Mouse (Mus musculus): ENCODE measurements around the gene Zfp688. TPM values are rescaled to one million over a fixed set of nuclear protein-coding genes. Genes with fewer than 3 reads are reported as not detected.

Gene Zfp688
- total RNA-seq (2023): 10 to 100 TPM; 14.8 to 15.7 TPM

GRCm38 (mm10) chr7:127421388-127422191 is at the start of gene Zfp688:
Gene Zfp688, minus strand, starts transcription at chr7:127422068.

GRCm38 (mm10) chr7:127459311-127459710 is 37.4 kb upstream of the Zfp688 start, which contains the start of gene Prr14:
Gene Prr14, plus strand, starts transcription at chr7:127459611.

GRCm38 (mm10) chr7:127448521-127449300 is 26.8 kb upstream of the Zfp688 start, which contains the start of gene Zfp689:
Gene Zfp689, minus strand, starts transcription at chr7:127449158.

GRCm38 (mm10) chr7:127406002-127406987 is 15.6 kb downstream of the Zfp688 start, which contains the start of gene Zfp764:
Gene Zfp764, minus strand, starts transcription at chr7:127406822.

GRCm38 (mm10) chr7:127393157-127393943 is 28.5 kb downstream of the Zfp688 start, which contains the start of gene E430018J23Rik:
Gene E430018J23Rik, minus strand, starts transcription at chr7:127393629.

DNA sequence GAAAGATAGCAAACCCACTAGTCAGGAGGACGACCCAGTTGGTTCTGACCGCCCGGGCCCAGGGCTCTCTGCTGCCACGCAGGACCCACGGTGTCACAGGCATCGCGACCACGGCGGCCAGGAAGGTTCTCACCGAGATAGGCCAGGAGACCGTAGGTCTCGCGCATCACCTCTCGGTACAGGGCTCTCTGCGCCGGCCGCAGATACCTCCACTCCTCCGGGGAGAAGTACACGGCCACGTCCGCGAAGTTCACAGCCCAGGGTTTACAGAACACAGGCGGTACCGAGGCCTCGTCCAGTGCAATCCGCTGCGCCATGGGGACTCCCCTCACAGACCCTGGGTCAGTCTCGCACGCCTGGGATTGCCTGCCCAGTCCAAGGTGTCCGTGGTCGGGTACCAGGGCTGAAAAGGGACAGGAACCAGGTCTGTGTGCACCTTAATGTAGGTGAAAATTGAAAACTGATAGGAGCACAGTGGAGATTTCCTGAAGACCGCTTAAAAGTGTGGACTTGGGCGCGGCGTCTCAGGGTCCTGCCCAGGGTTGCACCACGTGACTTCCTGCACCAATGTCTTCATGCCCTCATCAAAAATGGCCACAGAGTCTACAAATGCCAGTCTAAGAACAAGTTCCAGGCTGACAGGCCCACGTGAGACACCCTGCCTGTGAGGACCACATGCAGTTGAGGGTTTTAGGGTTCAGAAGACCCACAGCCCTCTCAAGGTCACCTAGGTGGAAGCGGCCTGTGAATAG is 35.1 kb downstream of the Zfp688 start, which contains the start of gene 9130019O22Rik:
9130019O22Rik (minus strand) TSS at position 526 of the 752 bp plus-strand sequence.

DNA sequence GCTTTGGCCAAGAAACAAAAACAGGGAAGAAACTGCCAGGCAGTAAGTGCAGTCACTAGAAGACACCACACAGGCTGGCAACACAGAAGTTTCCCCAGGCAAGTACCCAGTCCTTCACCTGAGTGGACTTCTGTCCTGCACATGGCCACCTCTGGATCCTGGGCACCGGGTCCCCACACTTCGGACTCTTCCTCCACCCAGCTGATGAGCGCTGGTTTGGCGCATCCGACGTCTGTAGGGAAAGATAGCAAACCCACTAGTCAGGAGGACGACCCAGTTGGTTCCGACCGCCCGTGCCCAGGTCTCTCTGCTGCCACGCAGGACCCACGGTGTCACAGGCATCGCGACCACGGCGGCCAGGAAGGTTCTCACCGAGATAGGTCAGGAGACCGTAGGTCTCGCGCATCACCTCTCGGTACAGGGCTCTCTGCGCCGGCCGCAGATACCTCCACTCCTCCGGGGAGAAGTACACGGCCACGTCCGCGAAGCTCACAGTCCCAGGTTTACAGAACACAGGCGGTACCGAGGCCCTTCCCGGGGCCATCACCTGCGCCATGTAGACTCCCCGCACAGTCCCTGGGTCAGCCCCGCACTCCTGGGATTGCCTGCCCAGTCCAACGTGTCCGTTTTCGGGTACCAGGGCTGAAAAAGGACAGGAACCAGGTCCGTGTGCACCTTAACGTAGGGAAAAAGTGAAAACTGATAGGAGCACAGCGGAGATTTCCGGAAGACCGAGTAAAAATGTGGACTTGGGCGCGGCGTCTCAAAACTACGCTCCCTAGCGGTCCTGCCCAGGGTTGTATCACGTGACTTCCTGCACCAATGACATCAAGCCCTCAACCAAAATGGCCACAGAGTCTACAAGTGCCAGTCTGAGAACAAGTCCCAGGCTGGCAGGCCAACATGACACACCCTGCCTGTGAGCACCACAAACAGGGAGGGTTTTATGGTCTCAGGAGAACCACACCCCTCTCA is 46.3 kb downstream of the Zfp688 start, which contains the start of gene Zfp747:
Zfp747 (minus strand) TSS at position 780 of the 975 bp plus-strand sequence.

Other genes with a start within 250 kb of the Zfp688 start
- 10 to 100 TPM; 70.4 to 77.9 TPM for gene Cd2bp2, start 226.0 kb downstream of the Zfp688 start, total RNA-seq (2023)
- gene Tbc1d10b, start 213.6 kb downstream of the Zfp688 start, total RNA-seq (2023): 10 to 100 TPM; 58.5 to 73.0 TPM
- 10 to 100 TPM; 16.3 to 22.4 TPM for gene Mylpf, start 213.2 kb downstream of the Zfp688 start, total RNA-seq (2023)
- gene Zfp553, start 189.0 kb downstream of the Zfp688 start, total RNA-seq (2023): 10 to 100 TPM; 15.5 to 18.3 TPM
- 100 to 1,000 TPM; 694 to 706 TPM for gene Sept1, start 188.9 kb downstream of the Zfp688 start, total RNA-seq (2023)
- 10 to 100 TPM in 1 of 2 experiments, 1 to 10 TPM in 1; 8.1 to 10.4 TPM for gene Zfp771, start 177.8 kb downstream of the Zfp688 start, total RNA-seq (2023)
- gene Dctpp1, start 161.4 kb downstream of the Zfp688 start, total RNA-seq (2023): 10 to 100 TPM; 13.0 to 21.1 TPM
- 10 to 100 TPM; 31.2 to 35.2 TPM for gene Sephs2, start 148.0 kb downstream of the Zfp688 start, total RNA-seq (2023)
- 100 to 1,000 TPM; 259 to 272 TPM for gene Itgal, start 125.8 kb downstream of the Zfp688 start, total RNA-seq (2023)
- gene Zfp768, start 76.5 kb downstream of the Zfp688 start, total RNA-seq (2023): under 1 TPM; 0.47 to 0.50 TPM
- 10 to 100 TPM; 21.0 to 21.1 TPM for gene Zfp747, start 46.0 kb downstream of the Zfp688 start, total RNA-seq (2023)
- gene 9130019O22Rik, start 34.9 kb downstream of the Zfp688 start, total RNA-seq (2023): 1 to 10 TPM; 4.8 to 5.4 TPM
- gene E430018J23Rik, start 28.4 kb downstream of the Zfp688 start, total RNA-seq (2023): 10 to 100 TPM; 14.2 to 14.7 TPM
- gene Zfp764, start 15.2 kb downstream of the Zfp688 start, total RNA-seq (2023): 10 to 100 TPM; 11.3 to 12.6 TPM
- 1 to 10 TPM; 7.9 to 8.9 TPM for gene Zfp689, start 27.1 kb upstream of the Zfp688 start, total RNA-seq (2023)
- gene Prr14, start 37.5 kb upstream of the Zfp688 start, total RNA-seq (2023): 100 to 1,000 TPM; 132 to 142 TPM
- 100 to 1,000 TPM; 186 to 198 TPM for gene Fbrs, start 57.1 kb upstream of the Zfp688 start, total RNA-seq (2023)
- 100 to 1,000 TPM; 216 to 217 TPM for gene Srcap, start 89.9 kb upstream of the Zfp688 start, total RNA-seq (2023)
- 10 to 100 TPM; 46.2 to 57.0 TPM for gene Gm42715, start 97.5 kb upstream of the Zfp688 start, total RNA-seq (2023)
- gene Tmem265, start 139.3 kb upstream of the Zfp688 start, total RNA-seq (2023): 10 to 100 TPM in 1 of 2 experiments, not detected in 1; 15.2 TPM
- gene Phkg2, start 151.3 kb upstream of the Zfp688 start, total RNA-seq (2023): 100 to 1,000 TPM; 164 to 168 TPM
- not detected for gene Ccdc189, start 166.5 kb upstream of the Zfp688 start, total RNA-seq (2023)
- gene Rnf40, start 166.7 kb upstream of the Zfp688 start, total RNA-seq (2023): 100 to 1,000 TPM; 139 to 146 TPM
- gene Zfp629, start 193.7 kb upstream of the Zfp688 start, total RNA-seq (2023): 1 to 10 TPM; 1.9 to 2.7 TPM

Data from T-cell, adult 66 days (primary cell).